Mouse (Mus musculus) bone marrow macrophage, adult 2 months (primary cell): Measurements from ENCODE around the gene P2ry2.

Experiments used
- CTCF ChIP-seq: IDR thresholded peaks from 2 replicates; pipeline ENCODE4 v1.5.1; 2012; ENCODE audit warnings: low read depth, mild to moderate bottlenecking, low read length, moderate library complexity
- POLR2A ChIP-seq: IDR thresholded peaks from 2 replicates; pipeline ENCODE4 v1.6.1; 2012; ENCODE audit warnings: mild to moderate bottlenecking, low read depth, low read length, borderline replicate concordance

GRCm38 (mm10) chr7:101028444-101028757 is 15.7 kb upstream of the P2ry2 start:
- TF ChIP-seq POLR2A: no peak
- TF ChIP-seq CTCF: no peak
